Mouse (Mus musculus): ENCODE data around the gene Bhmt. TPM values are rescaled to one million over a fixed set of nuclear protein-coding genes. Genes with fewer than 3 reads are reported as not detected.

The Bhmt gene
- 0.11 and 2.4 TPM in 2 replicates for polyA plus RNA-seq (2015; fragmentation: Nextera tagmentation; extraction: Ambion mirVana)

DNA sequence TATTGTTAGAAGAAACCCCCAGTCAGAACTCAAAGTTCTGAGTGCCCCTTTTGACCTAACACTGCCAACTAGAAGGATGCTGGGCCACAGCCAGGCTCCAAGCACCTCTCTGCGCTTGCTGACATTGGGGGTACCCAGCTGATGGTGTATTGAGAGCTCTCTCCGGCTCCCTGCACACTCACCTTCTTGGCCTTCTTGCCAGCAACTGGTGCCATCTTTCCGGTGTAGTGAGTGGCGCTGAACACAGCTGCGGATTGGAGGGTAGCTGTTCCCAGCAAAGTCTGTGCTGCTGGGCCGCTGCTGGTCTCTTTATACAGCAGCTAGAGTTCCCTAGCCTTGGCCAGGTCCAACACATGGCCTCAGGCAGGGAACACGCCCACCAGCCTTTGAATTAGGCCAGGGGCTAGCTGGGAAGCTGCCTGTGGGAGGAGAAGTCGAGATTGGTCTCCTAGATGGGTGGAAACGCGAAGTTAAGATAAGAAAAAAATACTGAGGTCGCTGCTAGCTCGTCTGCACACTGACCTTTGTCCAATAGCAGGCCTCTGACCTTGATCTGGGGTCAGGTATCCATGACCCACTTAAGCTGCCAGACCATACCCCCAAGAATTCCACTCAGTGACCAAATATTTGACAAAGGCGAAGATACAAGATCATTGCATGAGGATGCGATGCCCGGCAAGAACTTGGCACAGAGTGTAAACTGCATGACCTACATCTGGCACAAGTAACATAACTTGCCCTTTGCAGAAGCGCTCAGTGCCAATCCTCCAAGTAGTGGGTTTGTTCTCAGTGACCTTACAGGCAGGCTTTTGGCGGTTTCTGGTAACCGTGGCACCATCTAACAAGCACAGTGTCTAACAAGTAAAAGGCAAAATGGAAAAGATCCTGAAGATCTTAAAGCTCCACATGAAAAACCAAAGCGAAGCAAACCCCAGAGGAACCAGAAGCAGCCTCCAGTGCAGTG is at the start of gene Bhmt:
Gene Bhmt (minus strand): TSS at position 680 of the 964 bp plus-strand sequence.
- no peak within 1 kb of the TSS for H3K27ac ChIP-seq (ENCODE audit: low read length)
- no peaks in the 10 kb centered on the region for H3K27me3 ChIP-seq (ENCODE audit: control insufficient read depth, insufficient read depth, low read depth, low read length)
- H3K9ac ChIP-seq (ENCODE audit: low read length), result no peak within 1 kb of the TSS
- H3K4me2 ChIP-seq (ENCODE audit: low read depth, low read length), result no peak within 1 kb of the TSS
- no peaks in the 10 kb centered on the region for H3K9me3 ChIP-seq (ENCODE audit: control insufficient read depth, low read length)
- H3K36me3 ChIP-seq (ENCODE audit: control insufficient read depth, insufficient read depth, low read length), result no peaks in the 10 kb centered on the region
- no peak for ATAC-seq (ENCODE audit: low read depth)
- WGBS, result 60% methylated on average over 19 of the region's 19 CpGs
- H3K4me3 ChIP-seq (ENCODE audit: low read length), result no peak within 1 kb of the TSS
- no peaks in the 10 kb centered on the region for H3K4me1 ChIP-seq (replicated peaks; ENCODE audit: control insufficient read depth, insufficient read depth, low read length)

DNA sequence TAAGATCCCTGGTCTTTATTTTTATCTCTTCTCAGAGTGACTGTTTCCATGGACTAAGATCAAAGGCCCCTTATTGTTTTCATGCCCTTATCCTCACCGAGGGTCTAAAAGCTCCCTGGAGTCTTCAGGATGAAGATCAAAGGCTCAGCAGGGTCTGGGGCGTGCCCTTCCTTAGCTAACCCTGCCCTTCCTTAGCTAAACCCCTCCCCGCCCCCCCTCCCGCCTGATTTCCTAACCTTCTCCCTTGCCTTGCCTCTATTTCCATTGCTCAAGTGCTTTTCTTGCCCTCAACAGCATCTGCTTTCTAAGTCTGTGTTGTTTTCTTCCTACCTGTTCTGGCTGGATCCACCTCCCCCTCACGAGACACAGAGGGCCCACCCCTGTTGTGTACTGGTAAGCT is 49.6 kb upstream of the Bhmt start:
- no peak overlapping the region for H3K9ac ChIP-seq (ENCODE audit: low read length)
- no peak overlapping the region for H3K27ac ChIP-seq (ENCODE audit: low read length)
- no peak overlapping the region for H3K4me2 ChIP-seq (ENCODE audit: low read depth, low read length)
- H3K27me3 ChIP-seq (ENCODE audit: control insufficient read depth, insufficient read depth, low read depth, low read length), result no peaks in the 10 kb centered on the region
- H3K4me3 ChIP-seq (ENCODE audit: low read length), result no peak overlapping the region
- no peaks in the 10 kb centered on the region for H3K36me3 ChIP-seq (ENCODE audit: control insufficient read depth, insufficient read depth, low read length)
- no peaks in the 10 kb centered on the region for H3K9me3 ChIP-seq (ENCODE audit: control insufficient read depth, low read length)
- WGBS, result 21% methylated on average over 5 of the region's 5 CpGs
- no peaks in the 10 kb centered on the region for H3K4me1 ChIP-seq (replicated peaks; ENCODE audit: control insufficient read depth, insufficient read depth, low read length)
- no peak for ATAC-seq (ENCODE audit: low read depth)

DNA sequence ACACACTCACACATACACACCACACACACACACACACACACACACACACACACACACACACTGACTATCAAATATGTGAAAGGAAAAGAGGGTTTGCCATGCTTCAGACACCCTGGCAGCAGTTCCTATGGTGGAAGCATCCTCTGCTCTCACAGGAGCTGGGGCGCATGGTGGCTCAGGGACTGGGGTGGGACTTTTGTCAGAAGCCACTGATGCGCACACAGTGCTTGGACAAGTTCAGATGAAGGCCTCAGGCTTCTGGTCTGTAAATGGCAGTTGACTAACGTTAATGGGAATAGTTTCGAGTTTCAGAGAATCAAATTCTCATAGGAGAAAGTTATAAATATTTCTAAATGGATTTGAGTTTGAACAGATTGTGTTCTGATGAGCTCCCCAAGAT is 47.5 kb upstream of the Bhmt start:
- Histone ChIP-seq H3K27ac (ENCODE audit: low read length) (no peak overlapping the region), H3K9ac (ENCODE audit: low read length) (no peak overlapping the region), H3K9me3 (ENCODE audit: control insufficient read depth, low read length) (no peaks in the 10 kb centered on the region), H3K36me3 (ENCODE audit: control insufficient read depth, insufficient read depth, low read length) (no peaks in the 10 kb centered on the region), H3K4me1 (replicated peaks; ENCODE audit: control insufficient read depth, insufficient read depth, low read length) (no peaks in the 10 kb centered on the region), H3K27me3 (ENCODE audit: control insufficient read depth, insufficient read depth, low read depth, low read length) (no peaks in the 10 kb centered on the region), H3K4me3 (ENCODE audit: low read length) (no peak overlapping the region), H3K4me2 (ENCODE audit: low read depth, low read length) (no peak overlapping the region)
- no peak for ATAC-seq (ENCODE audit: low read depth)
- 83% methylated on average over 4 of the region's 4 CpGs for WGBS

DNA sequence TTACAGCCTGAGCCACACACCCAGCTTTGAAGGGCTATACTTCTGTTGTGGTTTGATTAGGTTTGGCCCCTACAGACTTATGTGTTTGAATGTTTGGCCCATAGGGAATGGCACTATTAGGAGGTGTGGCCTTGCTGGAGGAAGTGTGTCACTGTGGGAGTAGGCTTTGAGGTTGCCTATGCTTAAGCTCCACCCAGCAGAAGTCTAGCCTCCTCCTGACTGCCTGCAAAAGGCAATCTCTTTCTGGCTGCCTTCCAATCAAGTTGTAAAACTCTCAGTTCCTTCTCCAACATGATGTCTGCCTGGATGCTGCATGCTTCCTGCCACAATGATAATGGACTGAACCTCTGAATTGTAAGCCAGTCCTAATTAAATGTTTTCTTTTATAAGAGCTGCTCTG is 45.6 kb upstream of the Bhmt start:
- no peak overlapping the region for H3K9ac ChIP-seq (ENCODE audit: low read length)
- H3K27me3 ChIP-seq (ENCODE audit: control insufficient read depth, insufficient read depth, low read depth, low read length), result no peaks in the 10 kb centered on the region
- H3K4me1 ChIP-seq (replicated peaks; ENCODE audit: control insufficient read depth, insufficient read depth, low read length), result no peaks in the 10 kb centered on the region
- H3K4me2 ChIP-seq (ENCODE audit: low read depth, low read length), result no peak overlapping the region
- ATAC-seq (ENCODE audit: low read depth), result peak; percentile 43; the same call in 1 of the 2 replicates
- no peak overlapping the region for H3K27ac ChIP-seq (ENCODE audit: low read length)
- H3K36me3 ChIP-seq (ENCODE audit: control insufficient read depth, insufficient read depth, low read length), result no peaks in the 10 kb centered on the region
- no peaks in the 10 kb centered on the region for H3K9me3 ChIP-seq (ENCODE audit: control insufficient read depth, low read length)
- no peak overlapping the region for H3K4me3 ChIP-seq (ENCODE audit: low read length)

DNA sequence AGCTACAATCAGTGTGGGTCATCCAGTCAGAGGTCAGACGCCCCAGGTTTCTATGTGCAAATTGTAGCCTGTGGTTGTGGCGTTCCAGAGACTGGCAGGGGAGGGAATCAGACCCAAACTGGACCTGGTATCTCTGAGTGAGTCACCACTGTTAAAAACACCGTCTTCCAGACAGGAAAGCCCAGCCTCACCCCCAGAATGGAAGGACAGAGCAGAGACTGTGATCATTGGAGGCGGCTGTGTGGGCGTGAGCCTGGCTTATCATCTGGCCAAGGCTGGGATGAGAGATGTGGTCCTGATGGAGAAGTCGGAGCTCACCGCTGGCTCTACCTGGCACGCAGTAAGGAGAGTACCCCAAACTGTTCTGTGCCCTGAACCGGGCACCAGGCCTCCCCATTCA is 39.1 kb upstream of the Bhmt start:
- H3K27ac ChIP-seq (ENCODE audit: low read length), result no peak overlapping the region
- H3K9ac ChIP-seq (ENCODE audit: low read length), result no peak overlapping the region
- no peaks in the 10 kb centered on the region for H3K9me3 ChIP-seq (ENCODE audit: control insufficient read depth, low read length)
- WGBS, result 68% methylated on average over 9 of the region's 9 CpGs
- no peak for ATAC-seq (ENCODE audit: low read depth)
- no peaks in the 10 kb centered on the region for H3K4me1 ChIP-seq (replicated peaks; ENCODE audit: control insufficient read depth, insufficient read depth, low read length)
- no peak overlapping the region for H3K4me3 ChIP-seq (ENCODE audit: low read length)
- peaks cover 11% of the 10 kb centered on the region; the same call in 1 of the 2 replicates for H3K27me3 ChIP-seq (ENCODE audit: control insufficient read depth, insufficient read depth, low read depth, low read length)
- H3K4me2 ChIP-seq (ENCODE audit: low read depth, low read length), result no peak overlapping the region
- H3K36me3 ChIP-seq (ENCODE audit: control insufficient read depth, insufficient read depth, low read length), result no peaks in the 10 kb centered on the region

DNA sequence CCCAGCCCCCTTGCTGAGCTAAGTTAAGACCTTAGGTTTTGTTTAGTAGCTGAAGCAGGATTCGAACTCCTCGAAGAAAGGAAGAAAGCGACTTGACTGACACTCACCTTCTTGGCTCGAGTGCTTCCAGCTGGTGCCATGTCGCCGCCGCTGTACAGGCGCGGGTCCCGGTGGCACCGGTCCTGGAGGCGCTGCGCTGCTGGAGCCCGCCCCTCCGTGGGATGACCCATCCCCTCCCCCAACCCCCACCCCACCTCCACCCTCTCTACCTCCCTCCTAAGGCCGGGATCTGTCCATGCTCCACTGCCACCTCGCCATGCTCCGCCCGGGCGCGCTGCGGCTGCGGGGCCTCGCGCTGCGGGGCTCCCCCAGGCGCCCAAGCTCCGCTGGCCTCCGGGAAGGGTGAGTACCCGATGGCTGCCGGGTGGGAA is 36.4 kb upstream of the Bhmt start, which contains the start of the genes Bhmt2 and Dmgdh:
Gene Bhmt2 (minus strand): TSS at position 172 of the 431 bp plus-strand sequence.
Gene Dmgdh (plus strand): TSS at position 303 of the 431 bp plus-strand sequence.
- Histone ChIP-seq H3K9me3 (ENCODE audit: control insufficient read depth, low read length) (no peaks in the 10 kb centered on the region), H3K27me3 (ENCODE audit: control insufficient read depth, insufficient read depth, low read depth, low read length) (peaks cover 11% of the 10 kb centered on the region; the same call in 1 of the 2 replicates), H3K9ac (ENCODE audit: low read length) (no peak within 1 kb of the TSS), H3K4me1 (replicated peaks; ENCODE audit: control insufficient read depth, insufficient read depth, low read length) (no peaks in the 10 kb centered on the region), H3K4me2 (ENCODE audit: low read depth, low read length) (peak within 1 kb of the TSS; percentile 42), H3K36me3 (ENCODE audit: control insufficient read depth, insufficient read depth, low read length) (no peaks in the 10 kb centered on the region), H3K4me3 (ENCODE audit: low read length) (no peak within 1 kb of the TSS), H3K27ac (ENCODE audit: low read length) (no peak within 1 kb of the TSS)
- WGBS, result 3% methylated on average over 23 of the region's 31 CpGs
- ATAC-seq (ENCODE audit: low read depth), result no peak

DNA sequence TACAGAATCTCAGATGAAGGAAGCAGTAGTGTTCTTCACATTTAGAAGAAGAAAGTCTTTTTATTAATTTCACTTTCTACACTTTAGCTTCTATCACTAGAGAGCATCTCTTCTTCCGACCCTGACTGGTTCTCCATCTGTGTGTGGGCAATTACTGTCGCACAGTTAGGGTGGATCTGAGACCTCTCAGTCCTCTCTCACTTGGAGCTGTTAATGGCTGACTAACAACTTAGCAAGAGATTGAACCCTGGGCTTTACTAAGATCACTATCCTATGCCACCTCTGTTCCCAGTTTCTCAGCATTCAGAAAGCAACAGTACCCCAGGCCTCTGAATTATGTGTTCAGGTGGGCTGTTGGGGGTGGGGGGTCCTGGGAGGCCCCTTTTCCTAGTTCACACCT is 35.5 kb upstream of the Bhmt start:
- Histone ChIP-seq H3K9ac (ENCODE audit: low read length) (no peak overlapping the region), H3K36me3 (ENCODE audit: control insufficient read depth, insufficient read depth, low read length) (no peaks in the 10 kb centered on the region), H3K27ac (ENCODE audit: low read length) (no peak overlapping the region), H3K27me3 (ENCODE audit: control insufficient read depth, insufficient read depth, low read depth, low read length) (peaks cover 11% of the 10 kb centered on the region; the same call in 1 of the 2 replicates), H3K4me1 (replicated peaks; ENCODE audit: control insufficient read depth, insufficient read depth, low read length) (no peaks in the 10 kb centered on the region), H3K4me3 (ENCODE audit: low read length) (no peak overlapping the region), H3K9me3 (ENCODE audit: control insufficient read depth, low read length) (no peaks in the 10 kb centered on the region), H3K4me2 (ENCODE audit: low read depth, low read length) (no peak overlapping the region)
- 57% methylated on average over 2 of the region's 2 CpGs for whole genome bisulfite sequencing
- ATAC-seq (ENCODE audit: low read depth), result no peak

DNA sequence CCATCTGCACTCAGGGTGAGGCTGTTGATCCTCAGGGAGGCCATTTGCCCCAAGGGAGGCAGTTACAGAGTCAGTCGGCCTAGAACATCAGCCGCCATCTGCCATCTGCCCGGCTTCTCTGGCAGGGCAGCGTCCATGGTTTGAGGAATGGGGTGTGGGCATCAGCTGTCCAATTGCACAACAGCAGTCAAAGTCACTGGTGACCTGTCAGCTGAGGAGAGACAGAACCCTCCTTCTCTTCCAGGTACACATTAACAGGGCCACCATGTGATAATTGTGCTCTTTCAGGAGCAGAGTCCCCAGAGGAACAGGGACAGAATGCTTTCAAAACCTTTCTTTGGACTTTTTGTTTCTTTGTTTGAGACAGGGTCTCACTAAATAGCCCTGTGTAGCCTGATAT is 34.6 kb upstream of the Bhmt start:
- WGBS, result 76% methylated on average over 4 of the region's 4 CpGs
- H3K27ac ChIP-seq (ENCODE audit: low read length), result no peak overlapping the region
- H3K9ac ChIP-seq (ENCODE audit: low read length), result no peak overlapping the region
- no peaks in the 10 kb centered on the region for H3K9me3 ChIP-seq (ENCODE audit: control insufficient read depth, low read length)
- H3K4me2 ChIP-seq (ENCODE audit: low read depth, low read length), result no peak overlapping the region
- H3K36me3 ChIP-seq (ENCODE audit: control insufficient read depth, insufficient read depth, low read length), result no peaks in the 10 kb centered on the region
- ATAC-seq (ENCODE audit: low read depth), result no peak
- H3K4me1 ChIP-seq (replicated peaks; ENCODE audit: control insufficient read depth, insufficient read depth, low read length), result no peaks in the 10 kb centered on the region
- H3K27me3 ChIP-seq (ENCODE audit: control insufficient read depth, insufficient read depth, low read depth, low read length), result peaks cover 11% of the 10 kb centered on the region; the same call in 1 of the 2 replicates
- H3K4me3 ChIP-seq (ENCODE audit: low read length), result no peak overlapping the region

DNA sequence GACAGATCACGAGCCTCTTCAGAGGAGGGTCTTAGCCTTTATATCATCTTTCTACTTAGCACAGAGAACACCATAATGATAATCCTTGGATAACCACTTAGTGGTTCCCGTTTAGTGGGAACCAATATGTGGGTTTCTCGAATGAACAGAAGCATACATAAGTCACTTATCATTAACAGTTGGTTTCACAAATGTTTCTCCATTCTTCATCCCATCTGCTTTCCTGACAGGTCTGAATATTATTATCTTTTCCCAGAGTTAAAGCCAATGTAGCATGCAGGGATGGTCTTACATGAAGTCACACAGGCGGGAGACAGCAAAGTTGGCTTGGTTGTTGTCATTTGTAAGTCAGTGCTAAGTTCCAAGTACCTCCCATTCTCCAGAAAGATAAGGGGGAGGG is 29.8 kb upstream of the Bhmt start:
- Histone ChIP-seq H3K9ac (ENCODE audit: low read length) (no peak overlapping the region), H3K4me3 (ENCODE audit: low read length) (no peak overlapping the region), H3K27ac (ENCODE audit: low read length) (no peak overlapping the region), H3K36me3 (ENCODE audit: control insufficient read depth, insufficient read depth, low read length) (no peaks in the 10 kb centered on the region), H3K9me3 (ENCODE audit: control insufficient read depth, low read length) (no peaks in the 10 kb centered on the region), H3K27me3 (ENCODE audit: control insufficient read depth, insufficient read depth, low read depth, low read length) (no peaks in the 10 kb centered on the region), H3K4me2 (ENCODE audit: low read depth, low read length) (no peak overlapping the region), H3K4me1 (replicated peaks; ENCODE audit: control insufficient read depth, insufficient read depth, low read length) (no peaks in the 10 kb centered on the region)
- WGBS, result 86% methylated on average over 4 of the region's 4 CpGs
- no peak for ATAC-seq (ENCODE audit: low read depth)
